Mouse (Mus musculus): ENCODE data around the gene Bcl11a. TPM values are rescaled to one million over a fixed set of nuclear protein-coding genes. Genes with fewer than 3 reads are reported as not detected.

Bcl11a gene
- total RNA-seq, 2 experiments from 2014 or later = 209 to 220 TPM

DNA sequence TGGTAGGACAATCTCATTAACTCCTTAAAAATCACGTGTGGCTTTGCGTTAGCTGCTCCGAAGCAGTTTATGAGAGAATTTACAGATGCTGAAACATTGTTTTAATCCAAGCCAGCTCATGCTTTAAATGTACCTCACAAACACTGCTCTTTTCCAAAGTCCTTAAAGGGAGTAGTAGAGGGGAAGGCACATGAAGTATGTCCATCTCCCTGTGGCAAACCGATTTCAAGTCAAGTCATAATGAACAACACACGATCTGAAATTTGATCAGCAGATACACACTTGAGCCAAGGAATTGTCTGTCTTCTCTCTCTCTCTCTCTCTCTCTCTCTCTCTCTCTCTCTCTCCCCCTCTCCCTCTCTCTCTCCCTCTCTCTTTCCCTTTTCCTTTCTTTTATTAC is 20.2 kb downstream of the Bcl11a start:
- intact Hi-C loops (cut with DNase I) = loop anchor here (10.0 kb wide), 1 partner anchor 617 kb away; no protein-coding TSS in a partner anchor
- DNase-seq = no peak

DNA sequence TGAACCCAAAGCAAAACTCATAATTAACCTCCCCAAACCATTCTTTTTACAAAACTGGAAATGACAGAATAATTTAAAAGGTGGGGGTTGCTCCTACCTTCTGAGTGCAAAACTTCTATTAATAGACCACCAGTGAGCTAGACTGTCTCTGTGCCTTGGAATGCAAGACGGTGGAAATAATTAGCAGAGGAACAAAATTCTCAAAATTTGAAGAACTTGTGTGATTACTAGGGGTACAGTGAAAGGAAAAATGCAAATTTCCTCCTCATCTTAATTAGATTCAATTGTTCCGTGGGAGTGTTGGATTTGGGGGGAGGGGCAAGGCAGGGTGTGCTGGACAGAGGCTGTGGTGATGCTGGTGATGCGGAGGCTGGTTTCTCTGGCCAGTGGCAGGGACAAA is 20.8 kb downstream of the Bcl11a start:
- DNase-seq = no peak
- intact Hi-C loops (cut with DNase I) = loop anchor here (10.0 kb wide), 1 partner anchor 616 kb away; no protein-coding TSS in a partner anchor

DNA sequence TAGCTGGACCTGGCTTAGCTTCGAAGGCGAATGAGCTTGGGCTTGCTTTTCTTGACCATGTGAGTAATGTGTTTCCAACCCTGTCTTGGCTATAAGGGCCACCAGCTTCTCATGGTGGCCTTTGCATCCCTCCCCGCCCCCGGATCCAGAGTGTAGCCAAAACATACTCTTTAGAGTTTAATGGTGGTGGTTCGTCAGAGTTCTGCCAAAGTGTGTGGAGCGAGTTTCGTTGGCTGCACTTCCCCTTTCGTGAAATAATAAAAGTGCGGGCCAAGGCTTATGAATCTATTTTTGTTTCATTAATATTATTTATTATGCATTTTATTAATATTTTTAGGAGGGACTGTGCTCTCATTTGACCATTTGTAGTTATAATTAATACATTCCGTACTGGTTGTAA is 21.4 kb downstream of the Bcl11a start:
- intact Hi-C loops (cut with DNase I) = loop anchor here (10.0 kb wide), 1 partner anchor 616 kb away; no protein-coding TSS in a partner anchor

DNA sequence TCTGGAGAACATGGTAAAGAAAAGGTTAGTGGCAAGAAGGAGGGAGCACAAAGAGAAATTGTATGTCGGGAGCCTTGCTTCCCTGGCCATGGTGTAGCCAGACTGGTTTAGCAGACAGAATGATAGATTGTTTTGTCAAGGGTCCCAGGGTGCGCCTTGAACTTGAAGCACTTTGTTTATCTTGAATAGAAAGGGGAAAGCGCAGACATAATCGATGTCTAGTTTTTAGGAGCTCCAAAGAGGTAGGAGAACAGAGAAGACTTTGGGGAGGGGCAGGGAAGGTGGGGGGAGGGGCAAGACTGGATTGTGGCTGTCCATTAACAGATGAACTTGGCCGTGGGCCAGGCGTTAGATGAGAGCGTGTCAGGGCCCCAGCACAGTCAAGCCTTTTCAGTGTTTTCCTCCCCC is 22.0 kb downstream of the Bcl11a start:
- intact Hi-C loops (cut with DNase I) = loop anchor here (10.0 kb wide), 1 partner anchor 615 kb away; no protein-coding TSS in a partner anchor
- peak; percentile 77 for DNase-seq

More for the DNA sequence above, 21.4 kb downstream of the Bcl11a start:
- no peak for DNase-seq

DNA sequence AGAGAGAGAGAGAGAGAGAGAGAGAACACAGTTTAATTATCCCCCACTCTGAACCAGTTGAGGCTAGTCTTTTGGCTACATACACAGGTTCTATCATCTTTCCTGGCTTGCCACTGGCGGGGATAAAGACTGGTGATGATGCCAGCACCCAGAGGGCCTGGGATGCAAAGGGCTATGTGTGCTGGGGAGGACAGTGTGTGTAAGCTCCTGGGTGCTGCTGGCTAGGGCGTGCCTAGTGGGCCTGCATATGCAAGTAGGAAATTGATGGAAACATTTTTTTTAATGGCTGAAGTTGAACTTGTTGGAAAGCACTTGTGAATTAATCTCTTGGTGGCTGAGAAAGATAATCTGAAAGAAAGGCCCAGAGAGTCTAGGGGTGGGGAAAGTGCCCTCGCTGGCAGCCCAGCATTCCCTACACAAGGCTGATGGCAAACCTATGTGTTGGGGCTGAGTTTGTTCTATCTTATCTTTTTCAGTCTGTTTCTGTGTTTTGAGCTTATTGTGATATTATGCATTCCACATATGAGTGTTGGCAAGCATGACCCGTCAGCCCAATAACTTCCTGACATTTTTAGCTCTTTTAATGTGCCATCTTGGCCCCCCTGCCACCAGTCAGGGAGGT is 22.7 kb downstream of the Bcl11a start:
- no peak for DNase-seq
- intact Hi-C loops (cut with DNase I) = no loop called here

DNA sequence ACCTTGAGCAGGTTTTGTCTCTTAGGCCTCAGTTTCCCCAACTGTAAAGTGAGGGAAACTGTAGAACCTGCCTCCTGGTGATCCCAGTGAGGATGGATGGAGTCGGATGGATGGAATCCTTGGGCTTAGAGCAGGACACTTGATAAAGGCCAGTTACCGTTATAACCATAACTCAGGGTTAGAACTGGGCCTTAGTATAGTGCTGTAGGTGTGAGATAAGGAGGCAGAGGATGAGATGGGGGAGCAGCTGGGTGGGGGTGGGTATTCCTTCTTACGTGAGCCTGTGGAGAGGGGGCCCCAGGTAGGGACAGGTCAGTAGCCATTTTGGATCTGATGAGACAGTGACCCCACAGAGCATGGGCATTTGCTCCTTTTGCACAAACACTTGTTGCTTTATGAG is 23.8 kb downstream of the Bcl11a start:
- no peak for DNase-seq
- intact Hi-C loops (cut with DNase I) = no loop called here

DNA sequence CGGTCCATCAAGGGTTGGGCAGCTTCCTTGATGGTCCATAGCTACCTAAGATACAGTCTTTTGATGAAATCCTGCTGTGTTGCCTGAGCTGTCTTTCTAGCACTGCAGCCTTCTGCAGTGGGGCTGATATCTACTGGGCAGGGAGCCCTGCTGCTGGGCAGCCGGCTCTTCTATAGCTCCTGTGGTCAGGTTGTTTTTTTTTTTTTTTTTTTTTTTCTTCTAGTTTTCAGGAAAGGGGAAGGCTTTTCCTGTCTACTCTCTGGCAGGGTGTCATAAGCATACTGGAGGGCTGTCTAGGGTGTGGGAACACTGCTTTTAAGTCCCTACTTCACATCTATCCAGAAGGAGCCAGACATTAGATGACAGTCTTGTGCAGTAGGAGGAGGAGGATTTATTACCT is 24.5 kb downstream of the Bcl11a start:
- intact Hi-C loops (cut with DNase I) = no loop called here
- DNase-seq = no peak

DNA sequence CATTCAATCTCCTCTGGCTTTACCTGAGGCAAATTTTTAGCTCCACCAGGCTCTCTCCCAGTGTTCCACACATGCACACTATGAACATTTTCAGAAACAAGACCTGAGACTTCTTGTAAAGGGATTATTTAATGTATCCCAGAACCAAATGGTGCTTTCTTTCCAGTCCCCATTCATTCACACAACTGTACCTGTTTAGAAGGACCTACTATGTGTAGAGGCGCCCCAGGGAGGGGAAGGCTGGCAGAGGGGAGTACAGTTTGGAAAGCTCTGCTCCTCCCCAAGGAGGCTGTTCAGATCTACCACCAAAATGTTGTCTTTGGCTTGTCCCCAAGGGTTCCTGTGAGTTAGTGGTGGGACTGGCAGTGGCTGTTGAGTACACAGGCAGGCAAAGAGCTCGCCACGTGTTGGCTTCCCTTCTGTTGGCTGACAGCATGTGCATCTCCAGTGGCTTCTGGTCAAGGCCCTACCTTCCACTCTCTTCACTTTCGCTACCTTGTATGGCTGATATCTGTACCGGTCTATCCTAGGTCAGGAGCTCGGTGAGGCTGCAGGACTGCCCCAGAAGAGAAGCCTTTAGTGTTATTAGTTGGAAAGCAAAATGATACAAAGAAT is 25.4 kb downstream of the Bcl11a start:
- intact Hi-C loops (cut with DNase I) = no loop called here
- DNase-seq = no peak

DNA sequence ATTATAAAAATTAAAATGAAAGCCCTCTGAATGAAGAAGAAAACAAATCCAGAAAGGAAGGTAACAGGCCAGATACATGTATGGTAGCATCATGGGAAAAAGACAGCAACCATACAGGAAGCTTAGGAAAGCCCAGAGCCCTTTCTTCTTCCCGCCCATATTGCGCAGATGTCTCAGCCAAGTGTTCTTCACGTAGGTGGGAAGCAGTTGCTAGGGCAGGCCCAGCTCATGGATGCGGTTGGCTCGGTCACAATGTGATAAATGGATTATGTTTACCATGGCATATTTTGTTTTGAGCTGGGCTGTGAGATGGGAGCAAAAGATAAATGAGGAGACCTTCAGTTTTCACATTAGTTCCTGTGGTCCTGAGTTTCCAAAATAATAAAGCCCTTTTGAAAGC is 29.6 kb downstream of the Bcl11a start:
- intact Hi-C loops (cut with DNase I) = no loop called here
- DNase-seq = no peak

DNA sequence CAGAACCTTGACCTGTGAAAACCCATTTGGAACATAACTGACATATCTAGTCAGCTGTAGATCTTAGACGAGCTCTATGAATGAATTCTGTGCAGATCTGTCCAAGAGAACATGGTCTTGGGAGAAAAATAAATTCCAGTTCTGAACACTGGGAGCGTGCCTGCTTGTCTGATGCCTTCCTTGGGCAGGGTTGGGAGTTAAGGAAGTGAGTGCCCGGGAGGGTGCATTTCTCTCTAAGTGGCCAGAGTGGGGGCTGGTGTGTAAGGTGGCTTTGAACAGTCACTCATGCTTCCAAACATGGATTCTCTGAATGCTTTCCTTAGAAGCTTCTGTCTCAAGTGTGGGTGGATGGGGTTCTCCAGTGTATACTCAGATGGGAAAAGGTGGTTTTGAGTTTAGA is 31.1 kb downstream of the Bcl11a start:
- intact Hi-C loops (cut with DNase I) = no loop called here

DNA sequence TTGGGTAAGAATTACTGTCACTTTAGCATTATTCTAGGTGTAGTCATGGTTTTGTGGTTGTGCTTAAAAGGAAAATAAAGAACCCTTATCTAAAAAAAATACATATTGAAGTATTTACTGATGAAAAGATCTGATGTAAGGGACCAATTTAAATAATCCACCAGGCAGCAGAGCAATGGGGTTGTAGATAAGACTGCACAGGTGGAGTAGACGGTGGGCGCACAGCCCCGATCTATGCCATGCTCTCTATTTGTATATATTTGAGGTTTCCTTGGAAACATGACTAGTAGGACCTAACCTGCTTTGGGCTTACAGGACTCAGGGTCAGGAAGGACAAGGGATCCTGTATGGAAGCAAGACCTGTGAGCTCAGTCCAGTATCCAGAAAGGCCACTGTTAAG is 31.5 kb downstream of the Bcl11a start:
- intact Hi-C loops (cut with DNase I) = no loop called here
- no peak for DNase-seq

More for the DNA sequence above, 31.1 kb downstream of the Bcl11a start:
- no peak for DNase-seq

DNA sequence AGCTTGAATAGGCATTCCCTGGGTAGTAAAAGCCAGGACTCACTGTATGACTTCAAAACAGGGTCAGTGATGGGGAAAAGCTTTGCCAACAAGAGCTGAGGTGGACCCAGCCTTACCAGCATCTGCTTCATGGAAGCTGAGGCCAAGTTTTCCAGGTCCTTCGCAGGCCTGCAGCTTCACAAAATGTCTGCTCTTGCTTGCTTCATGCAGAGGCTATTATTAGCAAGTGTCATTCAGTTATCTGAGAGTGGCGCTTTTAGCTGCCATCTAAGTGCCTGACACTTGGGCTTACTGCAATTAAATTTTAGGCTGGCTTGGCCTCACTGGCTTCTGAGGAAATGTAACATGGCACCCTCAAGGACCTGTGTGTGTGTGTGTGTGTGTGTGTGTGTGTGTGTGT is 32.3 kb downstream of the Bcl11a start:
- DNase-seq = no peak
- intact Hi-C loops (cut with DNase I) = no loop called here

DNA sequence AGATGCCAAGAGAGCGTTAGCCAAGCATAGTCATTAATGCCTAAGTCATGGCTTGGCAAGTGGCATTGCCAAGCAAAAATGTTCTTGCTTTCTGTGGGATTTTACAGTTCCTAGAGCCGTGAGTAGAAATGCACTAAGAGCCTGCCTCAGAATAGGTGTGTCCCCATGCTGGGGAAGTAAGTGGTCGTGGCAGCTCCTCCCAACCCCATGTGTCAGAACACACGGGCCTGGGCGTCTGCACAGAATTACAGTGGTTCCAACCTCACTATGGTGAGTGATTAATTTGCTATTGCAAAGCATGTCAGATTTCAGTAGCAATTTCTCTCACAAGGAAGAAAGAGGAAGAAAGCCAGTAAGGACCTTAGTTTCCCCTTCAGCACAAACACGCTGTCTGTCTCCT is 33.9 kb downstream of the Bcl11a start:
- DNase-seq = no peak

DNA sequence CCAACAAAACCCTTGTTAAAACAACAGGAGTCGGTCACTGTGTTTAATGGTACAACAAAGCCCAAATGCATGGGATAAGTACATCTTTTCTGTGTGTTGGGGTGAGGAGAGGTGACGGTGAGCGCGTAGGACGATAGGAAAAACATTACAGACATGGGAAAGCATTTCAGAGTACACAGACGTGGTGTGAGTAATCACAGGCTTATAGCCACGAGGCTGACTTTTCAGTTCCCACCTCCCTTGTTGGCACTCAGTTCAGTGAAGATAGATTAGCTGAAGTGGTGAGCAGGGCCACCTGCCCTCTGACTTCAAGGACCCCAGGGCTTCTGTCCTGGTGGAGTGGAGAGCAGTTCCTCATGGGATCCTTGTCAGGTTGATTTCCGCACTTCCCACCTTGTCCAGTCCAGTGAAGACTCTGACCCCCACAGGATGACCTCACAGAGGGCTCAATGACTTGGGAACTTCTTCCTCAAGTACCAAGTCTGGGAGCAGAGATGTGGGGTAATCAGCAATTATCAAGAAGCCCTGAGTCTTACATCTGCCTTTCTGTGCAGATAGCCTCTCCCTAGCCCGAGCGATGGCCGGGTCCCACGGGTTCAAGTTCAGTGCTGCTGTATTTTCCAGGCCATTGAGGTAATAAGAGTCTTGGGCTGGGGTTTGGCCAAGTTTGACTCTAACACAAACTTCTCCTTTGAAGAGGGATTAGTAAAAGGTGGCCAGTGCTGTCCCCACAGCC is 37.3 kb downstream of the Bcl11a start:
- DNase-seq = no peak
- intact Hi-C loops (cut with DNase I) = no loop called here

More for the DNA sequence above, 33.9 kb downstream of the Bcl11a start:
- intact Hi-C loops (cut with DNase I) = no loop called here

DNA sequence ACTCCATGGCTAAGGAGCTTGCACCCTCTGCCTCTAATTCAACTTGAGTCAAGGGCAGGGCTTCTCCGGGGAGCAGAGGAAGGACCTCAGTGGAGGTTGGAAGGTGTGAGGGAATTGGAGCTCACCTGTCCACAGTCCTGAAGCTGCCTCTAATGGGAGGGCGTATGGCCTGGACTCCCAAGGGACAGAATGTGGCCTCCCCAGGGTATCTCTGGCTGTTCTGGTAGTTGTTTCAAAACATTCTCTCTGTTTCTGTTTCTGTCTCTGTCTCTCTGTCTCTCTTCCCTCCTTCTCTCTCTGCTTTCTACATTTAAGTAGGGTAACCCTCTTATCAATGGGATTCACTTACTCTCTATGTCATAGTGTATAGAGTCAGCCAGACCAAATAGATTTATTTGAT is 38.2 kb downstream of the Bcl11a start:
- intact Hi-C loops (cut with DNase I) = no loop called here

DNA sequence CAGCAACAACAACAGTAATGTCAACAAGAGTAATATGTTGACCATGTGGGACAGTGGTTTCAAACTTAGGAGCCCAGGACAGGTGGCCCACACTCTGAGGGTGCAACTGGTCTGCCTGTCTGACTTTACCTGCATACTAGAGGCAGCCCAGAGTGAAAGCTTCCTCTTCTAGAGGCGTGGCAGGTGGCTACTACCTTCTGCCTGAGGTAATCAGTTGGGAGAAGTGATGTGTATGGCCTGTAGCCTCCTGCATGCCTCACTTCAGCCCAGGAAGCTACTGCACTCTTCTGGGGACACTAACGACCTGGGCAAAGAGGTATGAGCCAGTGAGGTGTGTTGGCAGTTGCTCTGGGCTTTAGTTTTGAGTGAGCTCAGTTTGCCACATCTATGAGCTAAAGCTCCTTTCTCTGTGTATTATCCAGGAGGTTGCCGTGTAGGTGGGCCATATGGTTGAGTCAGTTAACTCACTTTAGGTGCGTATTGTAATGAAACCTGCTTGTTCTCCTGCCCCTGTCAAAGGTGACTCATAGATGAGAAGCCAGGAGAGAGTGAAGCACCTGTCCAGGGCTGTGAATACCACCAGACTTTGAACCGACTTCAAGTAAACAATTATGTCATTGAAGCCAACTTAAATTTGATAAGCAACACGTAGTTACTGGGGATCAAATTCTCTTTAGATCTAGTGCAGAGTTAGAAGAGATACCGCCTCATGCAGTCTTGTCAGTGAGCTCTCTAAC is 38.9 kb downstream of the Bcl11a start:
- no peak for DNase-seq
- intact Hi-C loops (cut with DNase I) = no loop called here

More for the DNA sequence above, 38.2 kb downstream of the Bcl11a start:
- no peak for DNase-seq

DNA sequence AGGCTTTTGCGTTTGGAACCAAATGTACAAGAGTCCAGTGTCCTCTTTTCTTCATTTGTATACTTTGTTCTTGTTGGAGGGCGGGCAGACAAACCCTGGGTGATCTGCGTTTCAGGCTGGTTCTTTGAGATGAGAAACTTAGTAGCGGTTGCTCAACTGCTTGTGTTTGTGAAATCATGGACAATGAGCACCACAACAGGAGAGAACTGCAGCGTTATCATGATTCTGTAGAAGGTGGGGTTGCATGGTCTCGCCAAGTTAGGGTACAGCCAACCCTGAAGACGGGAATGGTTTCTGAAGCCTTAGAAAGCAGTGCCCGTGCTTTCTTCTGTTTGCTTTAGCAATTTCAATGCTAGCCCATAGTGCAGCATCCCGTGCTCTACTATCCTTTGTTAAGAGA is 43.3 kb downstream of the Bcl11a start:
- intact Hi-C loops (cut with DNase I) = no loop called here

DNA sequence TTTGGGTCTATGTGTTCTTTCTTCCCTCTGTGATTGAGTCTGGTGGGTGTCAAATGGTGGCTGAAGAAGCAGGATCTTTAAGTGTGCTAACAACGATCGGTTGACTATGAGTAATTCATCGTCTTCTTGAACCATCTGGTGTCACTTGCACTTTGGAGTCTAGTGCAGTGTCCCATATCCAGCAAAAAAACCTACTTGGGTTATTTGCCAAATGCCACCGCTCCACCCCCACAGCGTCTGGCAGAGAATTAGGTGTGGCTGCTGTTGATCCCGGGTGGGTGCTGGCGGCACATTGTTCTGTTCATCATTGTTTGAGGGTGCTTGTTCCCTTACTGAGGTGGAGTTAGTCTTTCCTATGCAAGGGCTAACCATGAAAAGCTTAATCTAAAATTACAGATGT is 45.0 kb downstream of the Bcl11a start:
- DNase-seq = peak; percentile 15

More for the DNA sequence above, 43.3 kb downstream of the Bcl11a start:
- no peak for DNase-seq

DNA sequence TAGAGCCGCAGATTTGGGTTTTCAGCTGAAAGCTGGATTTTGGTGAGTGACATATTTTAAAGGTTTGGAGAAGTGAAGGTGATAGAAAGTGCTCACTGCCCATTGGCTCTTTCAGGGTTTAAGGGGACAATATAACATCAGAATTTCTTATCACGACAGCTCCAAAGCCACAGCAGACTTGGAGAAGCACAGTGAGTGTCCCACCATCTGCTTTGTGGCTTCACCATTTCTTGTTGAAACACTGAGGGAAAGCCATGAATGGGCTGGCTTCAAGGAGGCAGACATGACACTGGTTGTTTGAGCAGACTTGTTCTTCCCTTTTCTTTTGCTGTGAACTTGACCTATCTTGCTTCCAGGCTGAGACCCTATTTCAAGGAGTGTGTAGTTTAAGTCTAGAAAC is 46.1 kb downstream of the Bcl11a start:
- intact Hi-C loops (cut with DNase I) = no loop called here
- DNase-seq = no peak

More for the DNA sequence above, 45.0 kb downstream of the Bcl11a start:
- intact Hi-C loops (cut with DNase I) = no loop called here

DNA sequence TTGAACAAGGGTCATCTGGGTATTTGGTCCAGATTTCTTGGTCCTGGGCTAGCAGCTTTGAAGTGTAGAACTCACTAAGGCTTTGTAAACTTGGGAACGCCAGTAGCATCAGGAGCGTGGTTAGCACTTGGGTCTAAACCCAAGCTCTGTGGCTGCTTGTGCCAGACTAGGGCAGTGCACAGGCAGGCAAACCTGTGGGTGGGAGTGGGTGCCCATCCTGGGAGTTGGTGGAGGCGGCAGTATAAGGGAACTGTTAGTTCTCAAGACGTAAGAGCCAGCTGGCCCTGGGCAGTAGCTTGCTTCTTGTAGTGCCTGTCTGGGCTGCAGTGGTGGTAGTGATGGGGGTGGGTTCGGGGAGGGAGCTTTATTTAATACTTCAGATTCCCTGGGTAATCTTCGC is 47.2 kb downstream of the Bcl11a start:
- DNase-seq = no peak
- intact Hi-C loops (cut with DNase I) = no loop called here

DNA sequence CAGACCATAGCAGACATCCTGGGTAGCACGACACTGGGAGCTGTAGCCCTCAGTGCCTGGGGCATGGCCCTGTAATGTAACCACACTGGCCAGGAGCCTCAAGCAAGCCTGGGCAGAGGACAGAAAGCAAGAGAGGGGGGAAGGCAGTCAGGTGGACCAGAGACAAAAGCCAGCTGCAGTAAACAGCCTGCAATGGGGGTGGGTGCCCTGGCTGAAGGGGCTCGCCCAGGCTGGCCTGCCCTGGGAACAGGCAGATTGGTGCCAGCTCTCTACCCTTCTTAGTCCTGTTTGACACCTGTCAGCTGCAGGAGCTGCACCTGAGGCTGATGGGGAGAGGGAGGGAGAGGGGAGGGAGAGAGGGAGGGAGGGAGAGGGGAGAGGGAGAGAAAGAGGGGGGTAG is 50.1 kb downstream of the Bcl11a start:
- intact Hi-C loops (cut with DNase I) = no loop called here
- no peak for DNase-seq
